Mouse (Mus musculus): ENCODE measurements around the gene Trim65. TPM values are rescaled to one million over a fixed set of nuclear protein-coding genes. Genes with fewer than 3 reads are reported as not detected.
A peak's percentile ranks its signal among the peaks of the same experiment; 100 is the strongest.

Gene Trim65
- polyA plus RNA-seq, 1 experiment from 2014 or later: 7.7 TPM

DNA sequence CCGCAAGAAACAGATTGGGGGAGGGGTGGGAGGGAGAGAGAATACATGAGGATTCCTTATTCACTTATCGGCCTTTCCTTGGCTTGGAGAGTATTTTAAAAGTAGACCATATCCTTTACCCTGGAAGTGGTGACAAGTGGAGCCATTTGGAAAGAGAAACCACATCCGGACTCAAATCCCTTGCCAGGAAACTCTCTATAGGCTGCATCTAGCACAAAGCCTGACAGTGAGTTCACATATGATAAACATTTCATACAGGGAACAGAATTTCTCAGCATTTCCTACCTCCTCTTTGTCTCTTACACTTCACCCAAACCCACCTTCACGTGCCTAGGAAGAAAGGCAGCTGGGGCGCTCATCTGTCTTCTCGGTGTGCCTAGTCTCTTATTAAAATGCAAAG, 36.3 kb upstream of the Trim65 start:
- 0 out of 2 replicates have a peak, but pooled peaks have one; percentile 14 for ATAC-seq
- peak overlapping the region; percentile 83 for H3K4me3 ChIP-seq (ENCODE audit: low read length)
- 4% methylated on average over 6 of the region's 6 CpGs for WGBS

DNA sequence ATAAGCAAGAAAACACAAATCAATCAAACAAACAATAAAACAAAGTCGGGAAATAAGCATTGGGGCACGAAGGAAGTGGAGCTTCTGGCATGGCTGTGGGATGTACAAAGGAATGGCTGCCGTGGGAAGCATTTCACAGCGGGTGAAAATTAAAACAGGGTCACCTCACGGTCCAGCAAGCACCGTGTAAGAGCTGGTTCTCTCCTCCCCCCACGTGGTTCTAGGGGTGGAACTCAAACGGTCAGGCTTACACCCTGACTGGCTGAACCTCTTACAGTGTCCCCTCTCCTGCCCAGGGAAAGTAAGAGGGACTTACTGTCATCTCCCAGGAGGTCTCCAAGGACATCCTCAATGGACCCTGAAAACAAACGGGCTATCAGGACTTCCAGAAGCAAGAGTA, 32.1 kb upstream of the Trim65 start:
- no peak for ATAC-seq
- 46% methylated on average over 9 of the region's 9 CpGs for WGBS
- no peak overlapping the region for H3K4me3 ChIP-seq (ENCODE audit: low read length)
- no peaks in the 10 kb centered on the region for H3K27me3 ChIP-seq (replicated peaks; ENCODE audit: control insufficient read depth, insufficient read depth, low read length)
- no peaks in the 10 kb centered on the region for H3K9me3 ChIP-seq (ENCODE audit: control insufficient read depth, low read length)
- H3K4me2 ChIP-seq (ENCODE audit: low read depth, low read length): no peak overlapping the region
- no peak overlapping the region for H3K9ac ChIP-seq (ENCODE audit: low read depth, low read length)
- H3K36me3 ChIP-seq (ENCODE audit: control insufficient read depth, insufficient read depth, low read length): no peaks in the 10 kb centered on the region
- H3K4me1 ChIP-seq (ENCODE audit: control insufficient read depth, insufficient read depth, low read length): peaks cover 7% of the 10 kb centered on the region
- no peak overlapping the region for H3K27ac ChIP-seq (ENCODE audit: low read length)

More for the DNA sequence above, 36.3 kb upstream of the Trim65 start:
- no peaks in the 10 kb centered on the region for H3K27me3 ChIP-seq (replicated peaks; ENCODE audit: control insufficient read depth, insufficient read depth, low read length)
- H3K9ac ChIP-seq (ENCODE audit: low read depth, low read length): peak overlapping the region; percentile 85
- peak overlapping the region; percentile 85 for H3K4me2 ChIP-seq (ENCODE audit: low read depth, low read length)
- peak overlapping the region; percentile 95 for H3K27ac ChIP-seq (ENCODE audit: low read length)
- H3K4me1 ChIP-seq (ENCODE audit: control insufficient read depth, insufficient read depth, low read length): peaks cover 7% of the 10 kb centered on the region
- H3K9me3 ChIP-seq (ENCODE audit: control insufficient read depth, low read length): no peaks in the 10 kb centered on the region
- 0 out of 2 replicates have a peak, but pooled peaks cover 1% of the 10 kb centered on the region for H3K36me3 ChIP-seq (ENCODE audit: control insufficient read depth, insufficient read depth, low read length)

- Histone ChIP-seq H3K4me3 (ENCODE audit: low read length) (no peak overlapping the region), H3K27ac (ENCODE audit: low read length) (no peak overlapping the region), H3K4me1 (ENCODE audit: control insufficient read depth, insufficient read depth, low read length) (peaks cover 7% of the 10 kb centered on the region), H3K27me3 (replicated peaks; ENCODE audit: control insufficient read depth, insufficient read depth, low read length) (no peaks in the 10 kb centered on the region), H3K36me3 (ENCODE audit: control insufficient read depth, insufficient read depth, low read length) (no peaks in the 10 kb centered on the region), H3K4me2 (ENCODE audit: low read depth, low read length) (no peak overlapping the region), H3K9ac (ENCODE audit: low read depth, low read length) (no peak overlapping the region), H3K9me3 (ENCODE audit: control insufficient read depth, low read length) (no peaks in the 10 kb centered on the region)
- ATAC-seq: no peak
- WGBS: 68% methylated on average over 10 of the region's 10 CpGs
Observed at GRCm38 (mm10) chr11:116162146-116162545, 31.2 kb upstream of the Trim65 start.

DNA sequence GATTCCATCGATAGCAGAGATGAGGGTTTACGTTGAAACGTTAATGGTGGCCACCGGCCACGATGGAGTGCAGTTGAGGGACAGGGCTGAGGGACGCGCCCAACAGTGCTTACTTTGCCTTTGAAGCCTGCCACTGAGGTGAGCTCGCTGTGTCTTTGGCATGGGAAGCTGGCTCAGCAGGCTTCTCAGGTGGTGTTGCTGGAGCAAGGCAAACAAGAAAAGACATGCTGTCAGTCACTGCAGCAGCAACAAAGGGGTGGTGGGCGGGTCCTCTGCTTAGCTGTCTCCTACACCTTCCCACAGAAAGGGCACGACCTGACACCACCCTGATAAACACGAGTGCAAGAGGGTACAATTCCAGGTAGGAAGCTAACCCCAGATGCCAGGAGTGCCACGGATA, 30.4 kb upstream of the Trim65 start:
- 44% methylated on average over 12 of the region's 12 CpGs for WGBS
- H3K9ac ChIP-seq (ENCODE audit: low read depth, low read length): no peak overlapping the region
- no peak overlapping the region for H3K27ac ChIP-seq (ENCODE audit: low read length)
- H3K4me2 ChIP-seq (ENCODE audit: low read depth, low read length): no peak overlapping the region
- H3K36me3 ChIP-seq (ENCODE audit: control insufficient read depth, insufficient read depth, low read length): no peaks in the 10 kb centered on the region
- no peak overlapping the region for H3K4me3 ChIP-seq (ENCODE audit: low read length)
- peaks cover 1% of the 10 kb centered on the region for H3K4me1 ChIP-seq (ENCODE audit: control insufficient read depth, insufficient read depth, low read length)
- H3K27me3 ChIP-seq (replicated peaks; ENCODE audit: control insufficient read depth, insufficient read depth, low read length): no peaks in the 10 kb centered on the region
- H3K9me3 ChIP-seq (ENCODE audit: control insufficient read depth, low read length): no peaks in the 10 kb centered on the region
- no peak for ATAC-seq

- Histone ChIP-seq H3K4me1 (ENCODE audit: control insufficient read depth, insufficient read depth, low read length) (no peaks in the 10 kb centered on the region), H3K27me3 (replicated peaks; ENCODE audit: control insufficient read depth, insufficient read depth, low read length) (no peaks in the 10 kb centered on the region), H3K27ac (ENCODE audit: low read length) (no peak overlapping the region), H3K4me2 (ENCODE audit: low read depth, low read length) (no peak overlapping the region), H3K4me3 (ENCODE audit: low read length) (no peak overlapping the region), H3K9me3 (ENCODE audit: control insufficient read depth, low read length) (no peaks in the 10 kb centered on the region), H3K9ac (ENCODE audit: low read depth, low read length) (no peak overlapping the region), H3K36me3 (ENCODE audit: control insufficient read depth, insufficient read depth, low read length) (peaks cover 30% of the 10 kb centered on the region)
- no peak for ATAC-seq
- WGBS: 91% methylated on average over 2 of the region's 2 CpGs
Observed at GRCm38 (mm10) chr11:116150960-116151359, 20.0 kb upstream of the Trim65 start.

GRCm38 (mm10) chr11:116149341-116149740, 18.4 kb upstream of the Trim65 start:
- Histone ChIP-seq H3K9me3 (ENCODE audit: control insufficient read depth, low read length) (no peaks in the 10 kb centered on the region), H3K9ac (ENCODE audit: low read depth, low read length) (no peak overlapping the region), H3K4me2 (ENCODE audit: low read depth, low read length) (no peak overlapping the region), H3K36me3 (ENCODE audit: control insufficient read depth, insufficient read depth, low read length) (peaks cover 28% of the 10 kb centered on the region), H3K4me1 (ENCODE audit: control insufficient read depth, insufficient read depth, low read length) (no peaks in the 10 kb centered on the region), H3K4me3 (ENCODE audit: low read length) (no peak overlapping the region), H3K27me3 (replicated peaks; ENCODE audit: control insufficient read depth, insufficient read depth, low read length) (no peaks in the 10 kb centered on the region), H3K27ac (ENCODE audit: low read length) (no peak overlapping the region)
- ATAC-seq: no peak
- WGBS: 83% methylated on average over 6 of the region's 6 CpGs

- Histone ChIP-seq H3K36me3 (ENCODE audit: control insufficient read depth, insufficient read depth, low read length) (peaks cover 28% of the 10 kb centered on the region), H3K9ac (ENCODE audit: low read depth, low read length) (no peak overlapping the region), H3K4me1 (ENCODE audit: control insufficient read depth, insufficient read depth, low read length) (no peaks in the 10 kb centered on the region), H3K27me3 (replicated peaks; ENCODE audit: control insufficient read depth, insufficient read depth, low read length) (no peaks in the 10 kb centered on the region), H3K27ac (ENCODE audit: low read length) (no peak overlapping the region), H3K9me3 (ENCODE audit: control insufficient read depth, low read length) (no peaks in the 10 kb centered on the region), H3K4me3 (ENCODE audit: low read length) (no peak overlapping the region), H3K4me2 (ENCODE audit: low read depth, low read length) (no peak overlapping the region)
- no peak for ATAC-seq
- WGBS: 60% methylated on average over 20 of the region's 20 CpGs
Observed at GRCm38 (mm10) chr11:116148761-116149221, 17.9 kb upstream of the Trim65 start.

- 79% methylated on average over 25 of the region's 25 CpGs for WGBS
- Histone ChIP-seq H3K9me3 (ENCODE audit: control insufficient read depth, low read length) (no peaks in the 10 kb centered on the region), H3K27me3 (replicated peaks; ENCODE audit: control insufficient read depth, insufficient read depth, low read length) (no peaks in the 10 kb centered on the region), H3K4me1 (ENCODE audit: control insufficient read depth, insufficient read depth, low read length) (no peaks in the 10 kb centered on the region), H3K4me2 (ENCODE audit: low read depth, low read length) (no peak overlapping the region), H3K36me3 (ENCODE audit: control insufficient read depth, insufficient read depth, low read length) (peaks cover 16% of the 10 kb centered on the region), H3K9ac (ENCODE audit: low read depth, low read length) (no peak overlapping the region), H3K4me3 (ENCODE audit: low read length) (no peak overlapping the region), H3K27ac (ENCODE audit: low read length) (no peak overlapping the region)
- no peak for ATAC-seq
Observed at GRCm38 (mm10) chr11:116146294-116146985, 15.5 kb upstream of the Trim65 start.

GRCm38 (mm10) chr11:116145481-116146293, 14.8 kb upstream of the Trim65 start:
- Histone ChIP-seq H3K27ac (ENCODE audit: low read length) (no peak overlapping the region), H3K36me3 (ENCODE audit: control insufficient read depth, insufficient read depth, low read length) (peaks cover 11% of the 10 kb centered on the region)
- no peak for ATAC-seq

More at GRCm38 (mm10) chr11:116145481-116146293, 14.8 kb upstream of the Trim65 start:
- H3K4me2 ChIP-seq (ENCODE audit: low read depth, low read length): no peak overlapping the region
- H3K4me3 ChIP-seq (ENCODE audit: low read length): no peak overlapping the region
- no peaks in the 10 kb centered on the region for H3K4me1 ChIP-seq (ENCODE audit: control insufficient read depth, insufficient read depth, low read length)
- H3K27me3 ChIP-seq (replicated peaks; ENCODE audit: control insufficient read depth, insufficient read depth, low read length): no peaks in the 10 kb centered on the region
- no peak overlapping the region for H3K9ac ChIP-seq (ENCODE audit: low read depth, low read length)
- no peaks in the 10 kb centered on the region for H3K9me3 ChIP-seq (ENCODE audit: control insufficient read depth, low read length)
- 72% methylated on average over 18 of the region's 18 CpGs for WGBS
